Mouse (Mus musculus) A20 (cell line): Measurements from ENCODE around the gene Bcl2.
"Not testable (repeated sequence)": the region's sequence is repeated elsewhere in the genome, so short reads cannot be mapped to it uniquely, and the experiment has no call there.

Source experiments
- DNase-seq: peaks from one replicate; pipeline ENCODE4 v3.0.0-alpha.2; 2011; ENCODE audit warnings: low read depth, low spot score

Gene Bcl2

GRCm38 (mm10) chr1:106559116-106559605, 154.9 kb downstream of the Bcl2 start:
- DNase-seq = no peak

GRCm38 (mm10) chr1:106555498-106556168, 158.4 kb downstream of the Bcl2 start:
- DNase-seq = no peak

- DNase-seq = no peak
Measured at GRCm38 (mm10) chr1:106553846-106554802, 159.9 kb downstream of the Bcl2 start.

- DNase-seq = peak; percentile 85
Measured at GRCm38 (mm10) chr1:106552856-106553255, 161.2 kb downstream of the Bcl2 start.

- DNase-seq = no peak
Measured at GRCm38 (mm10) chr1:106550580-106550979, 163.5 kb downstream of the Bcl2 start.

GRCm38 (mm10) chr1:106549025-106549424, 165.0 kb downstream of the Bcl2 start:
- DNase-seq = no peak

GRCm38 (mm10) chr1:106544817-106545612, 169.1 kb downstream of the Bcl2 start:
- peak; percentile 69 for DNase-seq

- no peak for DNase-seq
Measured at GRCm38 (mm10) chr1:106542731-106543130, 171.3 kb downstream of the Bcl2 start.

- DNase-seq = no peak
Measured at GRCm38 (mm10) chr1:106541851-106542250, 172.2 kb downstream of the Bcl2 start.

GRCm38 (mm10) chr1:106540130-106540529, 173.9 kb downstream of the Bcl2 start:
- no peak for DNase-seq

GRCm38 (mm10) chr1:106539029-106539428, 175.0 kb downstream of the Bcl2 start:
- DNase-seq = no peak

- not testable (repeated sequence) for DNase-seq
Measured at GRCm38 (mm10) chr1:106534835-106535234, 179.2 kb downstream of the Bcl2 start.

- DNase-seq = no peak
Measured at GRCm38 (mm10) chr1:106529570-106529969, 184.5 kb downstream of the Bcl2 start.

GRCm38 (mm10) chr1:106527537-106527936, 186.5 kb downstream of the Bcl2 start:
- DNase-seq = no peak

- no peak for DNase-seq
Measured at GRCm38 (mm10) chr1:106526751-106527150, 187.3 kb downstream of the Bcl2 start.

GRCm38 (mm10) chr1:106526112-106526511, 188.0 kb downstream of the Bcl2 start:
- DNase-seq = no peak

- no peak for DNase-seq
Measured at GRCm38 (mm10) chr1:106523741-106524140, 190.3 kb downstream of the Bcl2 start.

GRCm38 (mm10) chr1:106523009-106523408, 191.1 kb downstream of the Bcl2 start:
- no peak for DNase-seq

GRCm38 (mm10) chr1:106517591-106518177, 196.4 kb downstream of the Bcl2 start:
- DNase-seq = no peak

GRCm38 (mm10) chr1:106517099-106517498, 197.0 kb downstream of the Bcl2 start:
- no peak for DNase-seq

- DNase-seq = no peak
Measured at GRCm38 (mm10) chr1:106515611-106516010, 198.5 kb downstream of the Bcl2 start.
